Mouse (Mus musculus) hindbrain, embryonic 12.5 days (tissue): ENCODE measurements around the gene Casc3. TPM values are rescaled to one million over a fixed set of nuclear protein-coding genes. Genes with fewer than 3 reads are reported as not detected.

ENCODE experiments used
- ATAC-seq: fragments of 200-750 bp; cut with Nextera tagmentation; 2 replicates; pipeline ENCODE4 v1.8.0; 2017; ENCODE audit warnings: moderate TSS enrichment; ENCODE audit not compliant: low FRiP score
- H3K27ac ChIP-seq: fragments of 300-500 bp; sonication (generic); 2 replicates; pipeline ENCODE4 v1.5.1; 2016; ENCODE audit warnings: mild to moderate bottlenecking
- H3K27me3 ChIP-seq: fragments of 300-500 bp; sonication (generic); 2 replicates; pipeline ENCODE4 v1.6.1; 2016; ENCODE audit warnings: mild to moderate bottlenecking
- H3K36me3 ChIP-seq: fragments of 300-500 bp; sonication (generic); 2 replicates; pipeline ENCODE4 v1.6.1; 2016; ENCODE audit warnings: mild to moderate bottlenecking
- H3K4me1 ChIP-seq: fragments of 300-500 bp; sonication (generic); 2 replicates; pipeline ENCODE4 v1.6.1; 2016
- H3K4me2 ChIP-seq: fragments of 300-500 bp; sonication (generic); replicated peaks from 2 replicates; pipeline ENCODE4 v1.6.1; 2016; ENCODE audit warnings: mild to moderate bottlenecking
- H3K4me3 ChIP-seq: fragments of 300-500 bp; sonication (generic); 2 replicates; pipeline ENCODE4 v1.5.1; 2016; ENCODE audit warnings: mild to moderate bottlenecking
- H3K9ac ChIP-seq: fragments of 300-500 bp; sonication (generic); 2 replicates; pipeline ENCODE4 v1.6.1; 2016; ENCODE audit warnings: mild to moderate bottlenecking, moderate library complexity
- H3K9me3 ChIP-seq: fragments of 300-500 bp; sonication (generic); replicated peaks from 2 replicates; pipeline ENCODE4 v1.6.1; 2016; ENCODE audit warnings: mild to moderate bottlenecking
- WGBS: fragments of 180-500 bp; shearing (Covaris S2); methylation state at CpG from one replicate; pipeline ENCODE4 v1.1.7; 2016; 5-methylcytosine and 5-hydroxymethylcytosine counted together
- polyA plus RNA-seq: library from polyadenylated mRNA; unstranded; fragments of >200 nt; fragmentation: Nextera tagmentation; extraction: Ambion mirVana; gene quantifications from 2 replicates; pipeline ENCODE4 v1.2.1, GENCODE M21; 2016

Gene Casc3
- polyA plus RNA-seq, 1 experiment from 2014 or later: 62.5 TPM

DNA sequence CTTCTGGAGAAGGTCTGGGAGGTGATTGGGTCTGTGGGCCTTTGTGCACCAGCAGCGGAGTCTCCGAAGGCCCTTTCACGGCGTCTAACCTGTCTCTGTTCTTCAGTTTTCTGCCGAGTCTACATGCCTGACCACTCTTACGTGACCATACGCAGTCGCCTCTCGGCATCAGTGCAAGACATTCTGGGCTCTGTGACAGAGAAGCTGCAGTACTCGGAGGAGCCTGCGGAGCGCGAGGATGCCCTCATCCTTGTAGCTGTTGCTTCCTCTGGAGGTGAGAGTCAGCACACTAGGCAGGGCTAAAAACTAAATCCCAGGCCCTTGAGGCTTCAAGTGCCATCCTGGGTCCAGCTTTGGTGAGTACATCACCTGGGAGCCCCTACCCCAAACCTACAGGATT lies 41.3 kb downstream of the Casc3 start:
- Histone ChIP-seq H3K4me1 (peaks cover 21% of the 10 kb centered on the region), H3K4me2 (no peak overlapping the region), H3K27me3 (peaks cover 3% of the 10 kb centered on the region; the same call in 1 of the 2 replicates), H3K27ac (no peak overlapping the region), H3K9ac (no peak overlapping the region), H3K4me3 (no peak overlapping the region), H3K36me3 (no peaks in the 10 kb centered on the region), H3K9me3 (no peaks in the 10 kb centered on the region)
- WGBS: 54% methylated on average over 13 of the region's 13 CpGs
- ATAC-seq: no peak

DNA sequence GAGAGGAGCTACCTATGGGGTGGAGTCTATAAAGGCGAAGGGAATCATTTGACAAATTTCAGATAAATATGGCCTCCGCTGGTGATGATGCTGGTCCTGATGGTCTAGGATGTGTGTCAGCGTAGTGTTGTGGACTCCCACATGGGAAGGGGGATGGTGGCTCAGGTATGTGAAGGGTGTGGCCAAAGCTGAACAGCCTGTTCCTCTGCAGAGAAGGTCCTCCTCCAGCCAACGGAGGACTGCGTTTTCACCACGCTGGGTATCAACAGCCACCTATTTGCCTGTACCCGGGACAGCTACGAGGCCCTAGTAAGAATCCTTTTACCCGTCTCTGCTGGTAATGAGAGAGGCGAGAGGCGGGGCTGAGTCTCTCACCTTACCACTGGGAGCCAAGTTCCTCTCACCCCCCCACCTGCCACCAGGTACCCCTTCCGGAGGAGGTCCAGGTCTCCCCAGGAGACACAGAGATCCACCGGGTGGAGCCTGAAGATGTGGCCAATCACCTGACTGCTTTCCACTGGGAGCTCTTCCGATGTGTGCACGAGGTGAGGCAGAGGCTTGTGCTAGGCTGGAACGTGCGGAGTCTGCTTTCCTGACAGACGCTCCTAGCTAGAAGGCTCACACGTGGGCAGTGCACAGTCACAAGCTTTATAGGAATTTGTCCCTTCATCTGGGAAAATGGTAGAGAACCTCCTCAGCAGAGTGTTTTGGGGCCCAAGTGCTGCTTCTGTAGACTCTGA lies 42.3 kb downstream of the Casc3 start:
- Histone ChIP-seq H3K4me2 (no peak overlapping the region), H3K36me3 (no peaks in the 10 kb centered on the region), H3K4me1 (peaks cover 22% of the 10 kb centered on the region), H3K4me3 (no peak overlapping the region), H3K27me3 (peaks cover 5% of the 10 kb centered on the region; the same call in 1 of the 2 replicates), H3K9ac (no peak overlapping the region), H3K9me3 (no peaks in the 10 kb centered on the region), H3K27ac (no peak overlapping the region)
- WGBS: 67% methylated on average over 19 of the region's 19 CpGs
- ATAC-seq: no peak

DNA sequence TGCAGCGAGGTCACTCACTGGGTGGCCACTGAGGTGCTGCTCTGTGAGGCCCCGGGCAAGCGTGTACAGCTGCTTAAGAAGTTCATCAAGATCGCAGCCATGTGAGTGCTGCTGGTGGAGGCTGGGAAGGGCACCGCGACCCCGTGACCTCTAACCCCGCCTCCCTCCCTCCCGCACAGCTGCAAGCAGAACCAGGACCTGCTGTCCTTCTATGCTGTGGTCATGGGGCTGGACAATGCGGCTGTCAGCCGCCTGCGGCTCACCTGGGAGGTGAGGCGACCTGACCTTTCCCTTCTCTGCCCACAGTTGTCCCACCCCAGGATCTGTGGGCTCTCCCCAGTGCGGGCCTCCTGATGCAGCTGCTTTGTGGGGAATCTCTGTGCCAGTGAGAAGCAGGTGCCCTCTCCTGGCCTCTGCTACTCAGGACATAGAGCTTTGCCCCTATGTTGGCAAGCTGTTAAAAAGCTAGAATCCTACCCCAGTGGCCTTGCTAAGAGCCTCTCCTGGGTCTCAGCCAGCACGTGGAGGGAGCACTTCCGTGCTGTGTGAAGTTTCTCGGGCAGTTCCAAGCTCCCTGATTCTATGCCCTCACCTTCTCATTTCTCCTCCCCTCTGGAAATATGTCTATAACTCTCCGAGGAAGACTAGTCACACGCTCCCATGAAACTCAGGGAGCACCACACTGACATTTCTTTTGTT lies 44.6 kb downstream of the Casc3 start:
- peak; percentile 61; the same call in 1 of the 2 replicates for ATAC-seq
- H3K27ac ChIP-seq: no peak overlapping the region
- H3K36me3 ChIP-seq: no peaks in the 10 kb centered on the region
- no peak overlapping the region for H3K4me2 ChIP-seq
- H3K27me3 ChIP-seq: peaks cover 5% of the 10 kb centered on the region; the same call in 1 of the 2 replicates
- peaks cover 28% of the 10 kb centered on the region for H3K4me1 ChIP-seq
- H3K4me3 ChIP-seq: no peak overlapping the region
- H3K9me3 ChIP-seq: no peaks in the 10 kb centered on the region
- H3K9ac ChIP-seq: peak overlapping the region; percentile 1; the same call in 1 of the 2 replicates
- 10% methylated on average over 15 of the region's 19 CpGs for WGBS

DNA sequence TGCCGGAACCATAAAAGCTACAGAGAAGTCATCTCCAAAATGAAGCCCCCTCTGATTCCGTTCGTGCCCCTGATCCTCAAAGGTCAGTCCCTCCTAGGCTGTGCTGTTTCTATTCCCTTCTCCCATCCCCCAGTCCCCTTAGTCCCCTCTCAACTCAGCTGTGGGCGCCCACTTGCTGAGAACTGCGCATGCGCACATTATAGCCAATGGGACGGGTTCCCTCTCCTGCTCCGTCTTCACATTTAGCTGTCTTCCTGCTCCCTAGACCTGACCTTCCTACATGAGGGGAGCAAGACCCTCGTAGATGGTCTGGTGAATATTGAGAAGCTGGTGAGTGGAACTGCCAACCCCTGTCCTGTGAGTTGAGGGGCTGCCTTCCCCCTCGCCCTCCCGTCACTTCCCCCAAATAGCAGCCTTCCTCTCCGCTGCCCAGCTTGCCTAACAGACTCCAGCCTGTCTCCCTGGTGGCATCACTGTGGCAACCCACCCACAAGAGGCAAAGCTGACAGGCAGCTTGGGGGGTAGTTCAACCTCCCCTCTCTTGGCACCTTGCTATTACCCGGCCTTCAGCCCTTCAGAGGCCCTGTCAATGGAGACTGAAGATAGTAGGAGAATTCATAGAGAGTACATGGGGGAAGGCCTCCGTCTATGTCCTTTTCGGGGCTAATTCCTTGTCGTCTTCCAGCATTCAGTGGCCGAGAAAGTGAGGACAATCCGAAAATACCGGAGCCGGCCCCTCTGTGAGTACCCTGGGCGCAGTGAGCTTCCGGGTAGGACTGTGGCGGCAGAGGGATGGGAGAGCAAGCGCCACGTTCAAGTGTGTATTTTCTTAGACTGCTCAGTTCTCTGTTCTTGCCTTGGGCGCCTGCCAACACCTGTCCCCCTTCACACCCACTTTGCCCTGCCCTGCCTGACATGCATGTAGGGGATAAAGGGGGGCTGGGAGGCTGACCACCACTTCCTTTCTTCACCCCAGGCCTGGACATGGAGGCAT lies 45.7 kb downstream of the Casc3 start:
- Histone ChIP-seq H3K4me1 (peaks cover 28% of the 10 kb centered on the region), H3K27me3 (peaks cover 5% of the 10 kb centered on the region; the same call in 1 of the 2 replicates), H3K36me3 (no peaks in the 10 kb centered on the region), H3K4me2 (peak overlapping the region; percentile 39), H3K9ac (0 out of 2 replicates have a peak overlapping the region, but pooled peaks have one; percentile 9), H3K9me3 (no peaks in the 10 kb centered on the region), H3K27ac (peak overlapping the region; percentile 44; the same call in 1 of the 2 replicates), H3K4me3 (0 out of 2 replicates have a peak overlapping the region, but pooled peaks have one; percentile 9)
- peak; percentile 65; the same call in 1 of the 2 replicates for ATAC-seq
- WGBS: 61% methylated on average over 26 of the region's 26 CpGs

DNA sequence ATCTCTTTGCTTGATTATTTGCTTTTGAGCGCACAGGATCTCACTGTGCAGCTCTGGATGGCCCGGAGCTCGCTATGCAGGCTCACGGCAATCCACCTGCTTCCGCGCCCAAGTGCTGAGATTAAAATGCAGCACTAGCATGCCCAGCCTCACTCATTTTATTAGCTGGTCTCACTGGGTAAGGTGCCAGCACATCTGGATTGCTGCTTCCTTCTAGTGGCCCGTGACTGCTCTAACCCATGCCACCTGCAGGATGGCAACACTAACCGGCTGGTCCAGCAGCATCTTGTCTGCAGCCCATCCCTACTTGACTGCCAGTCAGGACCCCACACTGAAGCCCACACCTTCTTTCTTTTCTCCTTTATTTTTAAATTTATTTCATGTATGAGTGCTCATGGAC lies 49.4 kb downstream of the Casc3 start:
- H3K4me1 ChIP-seq: peaks cover 25% of the 10 kb centered on the region
- no peaks in the 10 kb centered on the region for H3K9me3 ChIP-seq
- H3K27ac ChIP-seq: no peak overlapping the region
- no peak overlapping the region for H3K4me2 ChIP-seq
- no peaks in the 10 kb centered on the region for H3K36me3 ChIP-seq
- WGBS: 88% methylated on average over 8 of the region's 8 CpGs
- peaks cover 5% of the 10 kb centered on the region; the same call in 1 of the 2 replicates for H3K27me3 ChIP-seq
- no peak overlapping the region for H3K9ac ChIP-seq
- no peak for ATAC-seq
- H3K4me3 ChIP-seq: no peak overlapping the region

GRCm38 (mm10) chr11:98854659-98855058 lies 50.0 kb downstream of the Casc3 start:
- Histone ChIP-seq H3K4me3 (no peak overlapping the region), H3K9ac (no peak overlapping the region), H3K9me3 (no peaks in the 10 kb centered on the region), H3K36me3 (no peaks in the 10 kb centered on the region), H3K4me1 (peaks cover 20% of the 10 kb centered on the region), H3K4me2 (no peak overlapping the region), H3K27ac (no peak overlapping the region), H3K27me3 (peaks cover 5% of the 10 kb centered on the region; the same call in 1 of the 2 replicates)
- WGBS: 93% methylated on average over 2 of the region's 2 CpGs
- no peak for ATAC-seq

- Histone ChIP-seq H3K9me3 (no peaks in the 10 kb centered on the region), H3K36me3 (no peaks in the 10 kb centered on the region), H3K27ac (no peak overlapping the region), H3K9ac (no peak overlapping the region), H3K4me1 (peaks cover 5% of the 10 kb centered on the region; the same call in 1 of the 2 replicates), H3K27me3 (no peaks in the 10 kb centered on the region), H3K4me3 (no peak overlapping the region), H3K4me2 (no peak overlapping the region)
- 41% methylated on average over 14 of the region's 14 CpGs for WGBS
- ATAC-seq: 0 out of 2 replicates have a peak, but pooled peaks have one; percentile 44
These were observed 54.3 kb downstream of the Casc3 start for GRCm38 (mm10) chr11:98858759-98859731.

GRCm38 (mm10) chr11:98863028-98863750 lies 58.5 kb downstream of the Casc3 start, which contains the start of gene Wipf2:
Wipf2 (plus strand) TSS chr11:98863638.
- peaks cover 16% of the 10 kb centered on the region for H3K36me3 ChIP-seq
- peak; percentile 87 for ATAC-seq
- peaks cover 13% of the 10 kb centered on the region for H3K4me1 ChIP-seq
- H3K9me3 ChIP-seq: no peaks in the 10 kb centered on the region
- 8% methylated on average over 39 of the region's 41 CpGs for WGBS
- H3K27ac ChIP-seq: peak within 1 kb of the TSS; percentile 96
- peak within 1 kb of the TSS; percentile 58 for H3K4me2 ChIP-seq
- peak within 1 kb of the TSS; percentile 78 for H3K9ac ChIP-seq
- H3K27me3 ChIP-seq: no peaks in the 10 kb centered on the region
- peak within 1 kb of the TSS; percentile 64 for H3K4me3 ChIP-seq

- H3K9ac ChIP-seq: peak overlapping the region; percentile 78
- no peaks in the 10 kb centered on the region for H3K9me3 ChIP-seq
- WGBS: under 1% methylated on average over 33 of the region's 39 CpGs
- no peaks in the 10 kb centered on the region for H3K27me3 ChIP-seq
- H3K4me3 ChIP-seq: peak overlapping the region; percentile 64
- H3K36me3 ChIP-seq: peaks cover 20% of the 10 kb centered on the region
- H3K4me1 ChIP-seq: peaks cover 14% of the 10 kb centered on the region
- H3K4me2 ChIP-seq: peak overlapping the region; percentile 58
- ATAC-seq: peak; percentile 71
- H3K27ac ChIP-seq: peak overlapping the region; percentile 96
These were observed 59.2 kb downstream of the Casc3 start for GRCm38 (mm10) chr11:98863751-98864429.

GRCm38 (mm10) chr11:98867293-98867692 lies 62.6 kb downstream of the Casc3 start:
- H3K36me3 ChIP-seq: peaks cover 34% of the 10 kb centered on the region
- no peaks in the 10 kb centered on the region for H3K9me3 ChIP-seq
- ATAC-seq: no peak
- WGBS: 43% methylated on average over 12 of the region's 12 CpGs
- H3K9ac ChIP-seq: no peak overlapping the region
- H3K4me2 ChIP-seq: no peak overlapping the region
- no peaks in the 10 kb centered on the region for H3K27me3 ChIP-seq
- peak overlapping the region; percentile 23; the same call in 1 of the 2 replicates for H3K27ac ChIP-seq
- no peak overlapping the region for H3K4me3 ChIP-seq
- peaks cover 20% of the 10 kb centered on the region for H3K4me1 ChIP-seq
